Mouse (Mus musculus) embryonic fibroblast, embryonic 13.5 days (primary cell): ENCODE data around the gene Slc25a39.

ENCODE experiments used
- CTCF ChIP-seq: IDR thresholded peaks from 2 replicates; pipeline ENCODE4 v1.5.1; 2011; ENCODE audit warnings: mild to moderate bottlenecking, control low read depth, low read length, moderate library complexity, borderline replicate concordance; ENCODE audit not compliant: insufficient read depth
- POLR2A ChIP-seq: IDR thresholded peaks from 2 replicates; pipeline ENCODE4 v1.6.1; 2011; ENCODE audit warnings: low read depth, mild to moderate bottlenecking, control low read depth, low read length, moderate library complexity

GRCm38 (mm10) chr11:102430121-102431017 is 22.6 kb upstream of the Slc25a39 start, which contains the start of gene Grn:
- no peak for TF ChIP-seq CTCF
- peak; percentile 76 for TF ChIP-seq POLR2A
